Mouse (Mus musculus) cerebellum, adult 11-12 months (tissue): Measurements from ENCODE around the gene Nphp4.
A peak's percentile ranks its signal among the peaks of the same experiment; 100 is the strongest.
"Not testable (repeated sequence)": the region's sequence is repeated elsewhere in the genome, so short reads cannot be mapped to it uniquely, and the experiment has no call there.

ENCODE experiments used
- DNase-seq: peaks from one replicate; pipeline ENCODE4 v3.0.0; 2022

Nphp4 gene

DNA sequence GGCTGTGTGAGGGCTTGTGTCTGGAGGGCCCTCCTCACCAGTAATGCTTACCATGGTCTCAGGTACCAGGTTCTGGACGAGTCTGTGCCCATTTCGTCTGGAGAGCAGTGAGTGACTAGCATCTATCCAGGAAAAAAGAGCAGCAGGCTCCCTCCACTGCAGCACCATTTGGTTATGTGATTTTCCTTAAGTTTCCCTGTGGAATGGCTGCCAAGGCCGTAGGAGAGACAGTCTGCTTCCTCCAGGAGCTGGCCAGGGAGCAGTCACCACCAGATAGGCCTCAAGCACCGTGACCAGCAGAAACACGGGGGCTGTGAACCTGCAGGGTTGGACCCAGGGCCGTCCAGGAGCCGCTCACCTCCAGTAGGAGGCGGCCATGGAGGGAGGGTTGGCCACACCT lies 3.9 kb downstream of the Nphp4 start:
- no peak for DNase-seq

DNA sequence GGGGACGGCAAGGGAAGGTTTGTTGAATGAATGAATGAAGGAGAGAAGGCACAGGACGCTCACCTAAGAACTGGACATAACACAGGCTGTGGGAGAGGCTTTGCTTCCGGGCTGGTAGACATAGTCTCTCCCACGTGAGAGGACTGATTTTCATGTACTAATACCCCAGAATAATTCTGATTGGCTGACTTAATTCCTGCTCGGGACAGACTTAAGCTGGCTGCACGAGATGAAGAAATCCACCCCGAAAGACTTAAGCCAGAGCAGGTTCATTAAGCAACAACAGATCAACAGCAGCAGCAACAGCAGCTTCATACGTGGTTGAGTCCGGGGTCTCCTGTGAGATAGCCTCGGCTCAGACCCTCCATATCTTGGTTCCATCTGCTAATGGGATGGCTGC lies 11.5 kb downstream of the Nphp4 start:
- no peak for DNase-seq

DNA sequence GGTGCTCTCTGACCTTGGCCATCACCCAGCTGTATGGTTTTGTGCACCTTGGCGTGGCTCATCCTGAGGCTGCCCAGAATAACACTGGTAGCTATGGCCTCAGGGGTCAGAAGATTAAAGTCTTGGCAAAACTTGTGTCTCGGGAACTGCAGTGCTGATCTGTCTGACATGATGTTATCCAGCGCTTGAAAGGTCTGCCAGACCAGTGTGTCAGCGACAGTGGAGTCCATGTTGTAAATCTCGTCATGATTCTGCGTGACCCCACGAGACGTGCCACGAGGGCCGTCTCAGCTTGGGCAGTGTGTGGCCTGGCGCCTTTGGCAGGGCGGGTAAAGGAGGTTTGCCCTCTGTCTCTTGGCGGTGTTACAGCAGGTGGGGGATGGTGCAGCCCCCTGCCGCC lies 13.8 kb downstream of the Nphp4 start:
- no peak for DNase-seq

DNA sequence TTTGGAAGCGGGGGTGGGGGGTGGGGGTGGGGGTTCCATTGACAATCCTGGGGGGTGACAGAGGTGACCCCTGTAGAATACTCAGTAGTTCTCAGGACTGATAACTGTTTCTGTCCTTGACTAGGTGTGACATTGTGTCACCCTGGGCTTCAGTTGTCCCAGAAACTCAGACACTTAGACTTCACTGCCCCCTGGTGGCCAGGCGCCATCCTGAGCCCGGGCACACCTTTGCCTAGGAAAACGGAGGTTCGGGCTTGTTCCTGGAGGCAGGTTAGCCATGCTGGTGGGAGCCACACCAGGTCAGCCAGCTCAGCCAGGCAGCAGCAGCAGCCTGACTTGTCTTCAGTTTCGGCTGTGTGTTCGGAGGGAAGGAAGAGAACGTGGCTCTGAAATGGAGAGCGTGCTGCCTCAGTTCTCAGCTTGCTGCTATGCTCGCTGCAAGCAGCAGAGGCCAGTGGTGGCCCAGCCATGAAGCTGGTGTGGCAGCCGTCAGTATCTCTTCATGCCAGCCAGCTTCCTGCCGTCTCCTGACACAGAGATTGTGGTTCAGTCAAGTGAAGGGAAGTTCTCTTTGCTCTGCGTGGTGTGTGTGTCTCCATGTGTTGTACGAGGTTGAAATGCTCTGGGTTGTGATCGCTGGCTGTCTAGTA lies 14.9 kb downstream of the Nphp4 start:
- DNase-seq = peak; percentile 79

DNA sequence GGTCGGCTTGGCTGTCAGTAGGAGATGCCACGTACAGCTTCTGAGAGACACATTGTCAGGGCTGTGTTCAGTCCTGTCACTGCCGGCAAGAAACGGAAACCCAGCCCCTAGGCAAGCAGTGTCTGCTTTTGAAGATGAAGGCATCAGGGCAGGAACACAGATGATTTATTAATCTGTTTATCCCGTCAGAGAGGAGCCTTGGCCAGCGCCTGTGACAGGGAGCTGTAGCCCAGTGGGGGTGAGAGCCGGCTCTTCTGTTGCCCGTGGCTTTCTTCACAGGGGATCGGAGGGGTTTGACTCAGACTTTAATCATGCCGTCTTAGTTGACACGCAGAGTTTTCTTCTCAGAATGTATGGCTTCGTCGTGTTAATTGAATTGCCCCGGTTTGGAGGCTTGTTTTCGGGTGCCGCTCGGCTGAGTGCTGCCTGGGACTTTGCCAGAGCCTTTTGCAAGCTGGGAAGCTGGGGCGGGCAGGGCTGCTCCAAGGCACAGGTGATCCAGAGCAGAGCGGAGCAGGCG lies 17.9 kb downstream of the Nphp4 start:
- DNase-seq = peak; percentile 58

DNA sequence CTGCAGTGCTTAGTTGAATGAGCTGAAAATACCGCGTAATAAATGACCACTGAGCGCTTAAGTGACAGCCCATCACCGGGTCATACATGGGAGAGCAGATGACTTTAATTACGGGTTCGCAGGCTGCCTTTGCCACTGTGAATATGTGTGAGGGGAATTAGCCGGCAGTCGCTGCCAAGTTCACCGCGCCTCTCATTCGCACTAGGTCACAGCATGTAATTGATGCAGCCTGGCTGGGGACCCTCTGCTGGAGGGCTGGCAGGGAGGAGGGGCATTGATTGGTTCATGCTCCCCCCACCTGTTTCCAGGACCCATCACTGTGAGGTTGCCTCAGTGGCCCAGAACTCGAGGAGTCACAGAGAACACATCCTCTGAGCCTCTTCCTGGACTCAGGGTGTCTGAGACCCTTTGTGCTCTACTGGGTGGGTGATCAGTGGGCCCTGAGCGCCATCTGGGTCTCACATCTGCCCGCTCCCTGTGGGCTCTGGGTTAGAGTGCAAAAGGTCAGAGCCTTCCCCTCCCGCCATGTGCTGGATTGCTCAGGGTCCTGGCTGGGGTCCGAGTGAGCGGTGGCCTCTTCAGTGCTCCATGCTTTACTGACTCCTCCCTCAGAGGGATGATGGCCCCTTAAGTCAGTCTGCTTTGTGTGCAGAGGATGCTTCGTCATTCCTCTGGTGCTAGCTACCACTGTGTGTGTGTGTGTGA lies 35.9 kb downstream of the Nphp4 start:
- DNase-seq = no peak

DNA sequence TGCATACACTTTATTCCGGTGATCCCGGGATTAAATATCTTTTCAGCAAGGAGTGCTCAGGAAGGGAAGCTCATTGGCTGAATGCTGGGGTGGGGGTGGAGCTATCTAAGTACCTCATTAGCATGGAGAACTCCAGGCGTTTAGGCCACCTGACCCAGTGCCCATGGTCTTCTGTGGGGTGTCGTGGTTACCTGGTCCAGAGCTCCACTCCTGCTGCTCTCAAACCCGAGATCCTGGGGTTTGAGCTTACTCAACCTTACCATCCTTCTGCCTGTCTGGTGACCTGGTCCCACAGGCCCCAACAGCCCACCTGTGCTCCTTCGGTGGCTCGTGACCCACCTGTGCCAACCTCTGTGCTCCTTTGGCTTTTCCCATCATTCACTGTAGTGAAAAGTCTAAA lies 38.4 kb downstream of the Nphp4 start:
- DNase-seq = no peak

DNA sequence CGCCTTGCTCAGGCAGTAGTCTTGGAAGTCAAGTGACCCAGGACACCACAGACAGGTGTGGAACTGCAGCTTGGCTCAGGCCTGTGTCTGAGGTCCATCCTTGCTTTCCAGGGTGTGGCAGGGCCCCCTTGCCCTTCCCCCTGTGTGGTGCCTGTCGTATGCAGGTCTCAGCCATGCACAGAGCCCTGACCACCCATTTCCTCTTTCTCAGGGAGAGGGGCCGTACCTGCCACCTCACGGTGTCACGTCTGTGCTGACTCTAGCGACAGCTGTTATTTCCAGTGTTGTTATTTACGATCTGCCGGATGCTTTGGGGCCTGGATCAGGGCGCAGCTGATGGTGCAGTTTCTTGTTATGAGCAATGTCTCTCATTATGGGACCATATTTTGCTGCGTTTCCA lies 42.6 kb downstream of the Nphp4 start:
- no peak for DNase-seq

DNA sequence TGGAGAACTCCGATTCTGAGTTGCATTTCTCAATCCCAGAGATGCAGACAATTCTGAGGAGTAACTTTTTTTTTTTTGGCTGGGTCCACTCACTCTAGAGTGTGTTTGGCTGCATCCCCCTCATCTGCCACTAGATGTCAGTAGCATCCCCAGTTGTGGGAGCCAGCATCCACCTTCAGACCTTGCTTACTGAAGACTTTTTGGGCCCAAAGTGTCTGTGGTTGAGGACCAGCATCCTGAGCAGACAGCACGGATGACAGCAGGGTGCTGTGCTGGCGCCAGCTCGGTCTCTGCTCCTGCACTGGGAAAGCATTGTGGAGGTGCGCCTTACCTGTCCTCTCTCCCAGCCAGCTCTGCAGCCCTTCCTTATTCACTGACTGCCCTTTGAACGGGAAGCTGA lies 43.6 kb downstream of the Nphp4 start:
- peak; percentile 95 for DNase-seq

DNA sequence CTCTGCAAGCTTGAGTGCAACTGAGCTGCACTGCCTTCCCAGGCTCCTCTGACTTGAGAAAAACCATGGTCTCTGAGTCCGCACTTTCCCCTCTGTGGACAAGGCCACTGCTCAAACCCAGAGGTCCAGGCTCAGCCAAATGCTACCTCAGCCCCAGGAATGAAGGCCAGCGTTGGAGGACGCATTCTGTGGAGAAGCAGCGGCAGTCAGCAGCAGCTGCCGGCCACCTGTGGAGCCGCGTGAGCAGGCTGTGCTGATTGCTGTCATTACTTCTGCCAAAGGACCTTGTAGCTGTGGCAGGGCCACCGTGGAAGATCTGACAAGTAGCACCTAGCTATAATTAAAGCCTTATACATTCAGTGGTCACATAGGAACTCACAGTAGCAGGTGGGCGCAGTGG lies 56.4 kb downstream of the Nphp4 start:
- no peak for DNase-seq

DNA sequence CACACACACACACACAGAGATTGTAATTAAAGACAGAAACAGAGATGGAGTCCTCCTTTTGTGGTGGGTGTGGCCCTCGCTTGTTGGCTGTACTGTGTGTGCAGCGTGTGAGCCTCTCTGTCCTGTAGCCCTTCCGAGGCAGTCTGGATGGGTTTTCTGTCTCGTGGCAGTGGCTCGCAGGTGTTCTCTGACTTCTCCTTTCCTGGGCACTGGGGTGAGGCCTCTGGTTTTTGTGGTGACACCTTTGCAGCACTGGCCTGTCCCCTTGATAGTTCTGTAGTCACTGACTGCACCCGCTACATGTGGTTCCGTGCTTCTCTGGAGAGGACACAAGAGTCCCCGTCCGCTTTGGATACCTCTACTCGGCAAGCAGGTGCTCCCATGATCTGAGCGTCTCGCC lies 63.2 kb downstream of the Nphp4 start:
- DNase-seq = no peak

DNA sequence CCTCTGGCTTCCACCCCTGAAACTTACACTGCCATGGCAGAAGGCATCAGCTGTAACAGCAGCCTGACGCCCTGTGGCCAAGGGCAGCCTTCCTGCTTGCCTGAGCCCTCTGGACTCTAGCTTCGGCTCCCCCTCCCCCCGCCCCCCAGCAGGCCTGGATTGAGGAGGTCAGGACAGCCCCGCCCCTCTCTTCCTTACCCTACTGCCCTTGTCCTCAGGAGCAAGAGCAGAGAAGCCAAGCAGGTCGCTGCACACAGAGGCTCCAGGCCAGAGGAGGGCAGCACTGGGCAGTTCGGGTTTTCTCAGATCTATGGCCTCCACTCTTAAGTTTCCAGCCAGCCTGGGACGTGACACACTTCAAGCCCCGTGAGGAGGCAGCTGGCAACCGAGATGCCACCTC lies 64.7 kb downstream of the Nphp4 start:
- DNase-seq = no peak

DNA sequence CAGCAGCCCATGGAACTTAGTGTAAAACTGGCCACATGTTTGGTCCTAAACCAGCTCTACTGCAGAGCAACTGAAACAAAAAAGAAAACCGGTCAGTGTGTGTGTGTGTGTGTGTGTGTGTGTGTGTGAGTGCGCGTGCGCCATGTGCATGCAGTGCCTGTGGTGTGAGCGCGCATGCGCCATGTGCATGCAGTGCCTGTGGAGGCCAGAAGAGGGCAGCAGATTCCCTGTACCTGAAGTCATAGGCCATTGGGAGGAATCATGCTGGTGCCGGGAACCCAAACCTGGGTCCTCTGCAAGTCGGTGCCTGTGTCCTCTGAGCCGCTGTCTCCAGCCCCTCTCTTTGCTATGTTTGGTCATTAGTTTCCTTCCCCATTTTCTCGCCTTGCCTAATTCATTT lies 65.9 kb downstream of the Nphp4 start:
- DNase-seq = no peak

DNA sequence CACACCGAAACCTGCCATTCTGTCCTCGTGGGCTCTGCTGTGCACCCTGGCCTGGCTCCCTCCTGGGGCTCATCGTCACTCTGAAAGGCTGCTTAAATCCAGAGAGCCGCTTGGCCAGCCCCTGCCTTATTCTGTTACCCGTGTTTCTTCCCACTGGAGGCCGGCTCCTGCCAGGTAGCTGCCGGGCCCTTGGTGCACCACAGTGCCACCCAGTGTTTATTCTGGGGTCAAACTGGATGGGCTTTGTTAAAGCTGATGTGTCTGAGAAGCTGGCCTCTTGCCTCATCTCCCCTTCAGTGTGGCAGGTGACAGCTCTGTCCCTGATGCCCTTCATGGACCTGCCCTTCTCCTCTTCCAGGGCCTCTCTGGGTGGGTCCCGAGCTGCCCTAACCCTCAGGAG lies 70.0 kb downstream of the Nphp4 start:
- DNase-seq = no peak

DNA sequence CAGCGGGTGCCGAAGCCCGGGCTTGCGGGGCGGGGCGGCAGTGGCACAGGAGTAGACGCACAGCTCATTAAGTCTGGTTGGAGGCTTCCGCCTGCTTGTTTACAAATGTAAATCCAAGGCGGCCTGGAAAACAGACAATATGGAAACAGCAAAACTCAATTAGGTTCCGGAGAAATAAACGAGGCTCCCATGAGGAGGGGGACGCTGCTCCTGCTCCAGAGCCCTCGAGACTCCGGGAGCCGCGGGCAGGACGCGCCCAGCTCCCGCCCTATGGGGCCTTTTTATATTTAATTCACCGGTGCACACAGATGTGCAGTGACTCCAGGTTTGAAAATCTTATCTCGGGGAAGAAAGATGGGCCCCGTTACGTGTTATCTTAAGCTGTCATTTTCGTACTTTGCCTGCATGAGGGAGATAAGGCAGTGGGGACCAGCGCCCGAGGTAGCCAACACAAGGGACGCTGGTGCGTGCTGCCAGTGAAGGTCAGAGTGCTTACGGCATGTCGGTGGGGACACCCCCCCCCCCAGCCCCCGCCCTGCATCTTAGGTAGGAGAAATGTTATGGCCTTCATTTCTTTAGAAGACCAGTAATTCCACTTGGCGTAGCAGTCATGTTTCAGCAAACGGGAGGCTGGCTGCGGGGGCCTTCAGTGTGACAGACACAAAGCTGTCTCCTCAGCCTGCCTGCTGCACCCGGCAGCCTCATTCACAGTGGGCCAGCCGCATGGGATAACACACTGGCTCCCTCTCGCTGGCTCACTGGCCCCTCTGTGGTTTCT lies 71.6 kb downstream of the Nphp4 start:
- no peak for DNase-seq

DNA sequence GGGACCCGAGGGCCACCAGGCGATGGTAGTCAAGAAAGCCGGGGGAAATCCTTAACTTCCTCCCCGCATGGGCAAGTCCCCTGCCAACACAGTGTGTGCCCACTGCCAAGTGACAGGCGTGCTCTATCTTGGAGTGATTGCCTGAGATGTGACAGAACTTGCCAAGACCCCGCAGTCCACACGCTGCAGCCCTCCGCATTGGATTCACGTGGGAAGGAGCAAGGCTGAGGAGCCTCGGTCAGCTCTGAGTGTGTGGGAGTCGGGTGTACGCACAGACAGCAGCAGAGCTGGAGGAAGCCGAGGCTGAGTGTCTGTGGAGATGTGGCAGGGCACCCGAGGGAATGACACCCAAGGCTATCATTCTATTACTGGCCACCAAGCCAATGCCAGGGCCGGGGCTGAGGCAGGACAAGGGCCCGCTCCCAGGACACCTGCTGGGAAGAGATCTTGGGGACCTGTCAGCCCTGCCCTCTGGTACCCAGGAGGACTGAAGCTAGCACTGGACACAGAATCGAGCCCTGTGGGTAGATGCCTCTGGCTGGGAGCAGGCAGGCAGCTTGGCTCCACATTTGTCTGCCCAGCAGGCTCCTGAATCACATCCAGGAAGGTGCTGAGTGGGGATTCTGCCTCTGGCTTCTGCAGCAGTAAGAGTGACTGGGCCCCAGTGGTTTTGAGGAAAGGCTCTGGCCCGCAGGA lies 73.1 kb downstream of the Nphp4 start:
- DNase-seq = no peak

DNA sequence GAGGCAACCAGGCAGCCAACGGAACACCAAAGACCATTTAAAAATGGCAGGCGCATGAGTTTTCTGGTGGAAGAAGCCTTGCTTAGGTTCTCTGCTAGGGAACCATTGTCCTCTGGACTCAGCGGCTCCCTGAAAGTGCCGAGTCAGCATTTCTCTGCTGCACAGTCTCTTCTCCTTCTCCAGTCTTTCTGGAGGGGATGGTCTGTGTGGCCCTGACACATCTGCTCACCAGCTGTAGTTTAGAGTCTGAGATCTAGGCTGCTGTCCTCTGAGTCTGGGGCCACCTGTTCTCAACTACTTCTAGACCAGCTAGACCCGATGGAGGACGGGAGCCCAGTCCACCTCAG lies 73.7 kb downstream of the Nphp4 start:
- no peak for DNase-seq

DNA sequence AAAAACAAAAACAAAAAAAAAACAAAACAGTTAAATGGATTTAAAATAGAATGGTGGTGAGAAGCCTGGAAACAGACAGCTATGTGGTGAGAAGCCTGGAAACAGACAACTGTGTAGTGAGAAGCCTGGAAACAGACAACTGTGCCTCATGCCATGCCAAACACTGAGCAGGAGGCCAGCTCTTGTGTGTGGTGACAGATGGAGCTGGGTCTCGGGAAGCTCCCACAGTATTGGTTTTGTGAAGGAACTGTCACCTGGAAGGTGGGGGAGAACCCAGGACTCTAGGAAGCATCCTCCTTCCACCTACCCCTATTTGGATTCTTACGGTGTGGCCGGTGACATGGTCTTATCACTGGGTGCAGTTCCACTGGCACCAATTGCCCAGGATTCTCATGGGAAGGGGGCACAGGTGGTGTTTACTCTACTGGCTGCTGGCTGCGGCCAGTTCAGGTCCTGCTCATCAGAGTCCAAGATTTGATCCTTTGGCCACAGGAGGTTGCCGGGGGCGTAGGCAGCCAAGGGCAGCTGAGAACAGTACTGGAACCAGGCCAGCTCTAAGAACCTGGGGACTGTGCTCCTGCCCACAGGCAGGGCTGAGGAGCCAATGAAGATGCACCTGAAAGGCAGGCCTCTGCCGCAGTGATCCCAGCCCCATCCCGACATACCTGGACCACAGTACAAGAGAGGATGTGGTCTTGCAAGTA lies 77.2 kb downstream of the Nphp4 start:
- DNase-seq = peak; percentile 79

DNA sequence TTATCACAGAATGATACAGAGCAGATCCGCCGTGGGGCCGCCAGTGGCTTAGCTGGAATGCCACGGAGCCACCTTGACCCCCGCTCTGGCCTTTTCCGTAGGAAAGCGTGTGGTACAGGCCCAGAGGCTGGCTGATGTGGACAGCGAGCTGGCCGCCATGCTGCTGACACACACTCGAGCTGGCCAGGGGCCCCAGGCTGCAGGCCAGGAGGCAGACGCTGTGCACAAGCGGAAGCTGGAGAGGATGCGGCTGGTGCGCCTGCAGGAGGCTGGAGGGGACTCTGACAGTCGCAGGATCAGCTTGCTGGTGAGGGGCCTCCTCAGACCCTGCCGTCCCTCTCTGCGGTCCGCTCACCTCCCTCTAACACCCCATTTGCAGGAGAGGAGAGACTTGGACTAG lies 77.9 kb downstream of the Nphp4 start:
- no peak for DNase-seq

DNA sequence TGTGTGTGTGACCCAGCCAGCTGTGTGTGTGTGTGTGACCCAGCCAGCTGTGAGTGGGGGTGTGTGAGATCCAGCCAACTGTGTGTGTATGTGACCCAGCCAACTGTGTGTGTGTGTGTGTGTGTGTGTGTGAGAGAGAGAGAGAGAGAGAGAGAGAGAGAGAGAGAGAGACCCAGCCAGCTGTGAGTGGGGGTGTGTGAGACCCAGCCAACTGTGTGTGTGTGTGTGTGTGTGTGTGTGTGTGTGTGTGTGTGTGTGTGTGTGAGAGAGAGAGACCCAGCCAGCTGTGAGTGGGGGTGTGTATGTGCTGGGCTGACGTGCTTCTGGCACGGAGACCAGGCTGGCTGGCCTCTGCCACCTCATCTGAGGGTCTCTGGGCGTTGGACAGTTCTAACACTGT lies 79.3 kb downstream of the Nphp4 start:
- DNase-seq = not testable (repeated sequence)

DNA sequence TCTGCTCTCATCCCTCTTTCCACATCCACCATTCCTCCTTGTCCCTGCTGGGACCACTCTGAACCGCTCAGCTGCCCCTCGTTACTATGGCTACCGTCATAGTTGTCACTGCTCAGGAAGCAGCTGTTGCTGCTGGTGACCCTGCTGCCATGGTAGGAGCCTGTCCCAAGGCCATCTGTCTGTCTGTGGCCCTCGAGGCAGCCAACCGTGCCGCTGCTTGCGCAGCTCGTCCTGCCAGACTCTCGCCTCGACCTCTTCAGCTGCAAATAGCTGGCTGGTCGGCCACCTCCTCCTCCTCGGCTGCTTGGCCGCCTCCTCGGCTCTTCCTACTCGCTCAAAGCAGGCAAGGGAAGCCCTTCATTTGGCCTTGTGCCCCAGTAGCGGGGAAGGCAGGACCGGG lies 81.7 kb downstream of the Nphp4 start:
- DNase-seq = no peak

DNA sequence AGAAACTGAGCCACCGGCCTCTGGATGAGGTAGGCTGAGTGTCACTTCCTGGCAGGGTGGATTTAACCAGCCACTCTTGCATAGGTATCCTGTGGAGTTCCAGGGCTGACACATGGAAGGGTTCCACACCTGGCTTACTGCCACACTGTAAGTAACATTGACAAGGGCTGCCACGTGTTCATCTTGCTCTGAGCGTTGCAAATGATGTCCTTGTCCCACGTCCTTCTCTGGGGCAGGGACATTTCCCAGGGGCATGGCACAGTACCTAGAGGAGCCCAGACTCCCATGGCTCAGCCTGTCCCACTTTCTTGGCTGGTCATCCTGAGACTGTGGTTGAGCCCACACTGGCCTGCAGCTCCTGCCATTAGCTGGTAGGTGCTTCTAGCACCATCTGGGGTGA lies 91.5 kb downstream of the Nphp4 start:
- DNase-seq = no peak
